Mouse (Mus musculus) heart, adult 9 months (tissue): ENCODE measurements around the gene Vmn1r89.

Experiments
- DNase-seq, 2 experiments: peaks; one replicate each; pipeline ENCODE4 v3.0.0; 2022; ENCODE audit warnings: low spot score in 2 of 2

The Vmn1r89 gene

DNA sequence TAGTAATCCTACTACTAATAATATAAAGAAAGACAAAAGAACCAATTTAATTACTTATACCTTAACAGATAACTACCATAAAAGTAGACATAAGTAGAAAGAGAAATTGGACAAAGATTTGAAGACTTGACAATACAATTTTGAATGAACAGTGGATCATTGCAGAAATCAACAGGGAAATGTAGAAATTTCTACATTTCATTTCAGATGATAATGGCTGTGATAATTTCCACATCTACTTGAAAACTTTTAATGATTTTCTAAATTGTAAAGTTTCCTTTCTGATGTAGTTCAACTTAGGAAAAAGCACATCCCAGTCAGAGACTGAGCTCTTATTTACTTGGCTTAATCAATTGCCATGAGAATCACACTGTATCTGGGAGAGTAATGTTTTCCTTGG lies at the start of gene Vmn1r89:
Gene Vmn1r89, plus strand, starts transcription at position 301 of the 400 bp plus-strand sequence.
- no peak for DNase-seq

DNA sequence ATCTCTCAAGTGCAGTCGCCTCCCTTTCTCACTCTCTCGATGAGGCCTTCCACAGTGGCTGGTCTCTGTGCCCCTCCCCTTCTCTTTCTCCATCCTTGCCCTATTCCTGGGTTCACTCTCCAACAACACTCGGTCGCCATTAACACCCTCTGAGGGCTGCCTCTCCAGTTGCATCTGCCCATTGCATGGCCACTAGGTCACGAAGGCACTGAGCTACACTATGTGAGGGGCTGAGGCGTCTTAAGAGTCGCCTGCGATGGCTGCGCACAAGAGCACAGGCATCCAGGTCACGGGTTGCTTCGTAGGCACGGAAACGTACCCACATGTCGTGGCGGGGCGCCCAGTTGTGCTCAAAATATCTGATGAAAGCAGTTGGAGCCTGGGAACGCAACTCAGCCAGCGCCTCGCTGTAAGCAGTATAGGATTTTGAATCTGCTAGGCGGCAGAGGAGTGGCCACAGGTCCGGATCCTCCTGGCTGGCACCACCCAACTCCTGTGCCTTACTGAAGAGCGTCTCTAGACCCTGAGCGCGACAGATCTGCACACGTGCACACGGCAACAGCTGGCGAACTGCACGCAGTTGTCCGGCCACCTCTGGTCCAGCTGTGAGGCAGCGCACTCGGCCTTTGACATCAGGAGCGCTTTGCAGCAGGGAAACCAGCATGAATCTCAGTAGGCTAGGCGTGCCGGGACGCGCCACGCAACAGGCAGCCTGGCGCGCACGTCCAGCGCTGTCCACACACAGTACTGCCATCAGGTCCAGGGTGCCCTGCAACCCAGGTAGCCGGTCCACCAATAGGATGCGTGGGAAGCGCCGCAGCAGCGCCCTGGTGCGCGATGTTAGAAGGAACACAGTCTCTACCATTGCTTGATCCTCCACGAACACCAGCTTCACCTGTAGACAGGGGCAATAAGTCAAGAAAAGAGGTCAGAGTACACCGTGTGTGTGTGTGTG lies 48.2 kb downstream of the Vmn1r89 start:
- DNase-seq = no peak

DNA sequence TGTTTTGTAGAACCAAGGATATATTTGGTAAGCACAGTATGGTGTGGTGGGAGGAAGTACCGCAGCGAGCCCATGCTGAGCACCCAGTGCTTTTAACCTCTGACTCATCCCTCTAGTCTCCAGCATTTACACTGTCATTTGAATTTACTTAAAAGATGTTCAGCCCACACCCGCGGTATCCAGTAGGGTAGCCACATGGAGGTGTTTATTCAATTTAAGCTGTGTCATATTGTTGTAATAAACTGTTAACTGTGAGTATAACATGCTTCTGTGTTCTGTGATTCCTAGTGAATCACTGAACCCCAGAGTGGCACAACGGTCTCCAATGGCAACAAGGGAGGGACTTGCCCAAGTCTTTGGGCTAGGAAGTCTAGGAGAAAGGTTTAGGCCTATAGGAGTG lies 51.0 kb downstream of the Vmn1r89 start:
- DNase-seq = no peak

DNA sequence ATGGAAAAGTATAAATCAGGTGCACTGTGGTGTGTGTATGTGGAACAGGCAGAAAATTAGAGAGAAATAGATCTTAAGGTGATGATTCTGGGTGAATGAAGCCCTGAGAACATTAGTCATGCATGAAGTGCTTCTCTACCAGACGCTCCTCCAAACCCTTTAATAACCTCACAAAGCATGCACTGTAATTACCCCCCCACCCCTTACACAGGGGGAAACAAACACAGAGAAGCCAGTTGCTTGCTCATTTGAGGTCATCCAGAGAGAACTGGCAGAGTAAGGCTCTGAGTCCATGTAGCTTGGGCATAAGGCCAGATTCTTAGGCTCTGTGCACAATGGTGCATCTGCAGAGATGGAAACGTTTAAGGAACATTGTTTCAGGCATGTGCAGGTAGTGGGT lies 51.6 kb downstream of the Vmn1r89 start:
- no peak for DNase-seq

DNA sequence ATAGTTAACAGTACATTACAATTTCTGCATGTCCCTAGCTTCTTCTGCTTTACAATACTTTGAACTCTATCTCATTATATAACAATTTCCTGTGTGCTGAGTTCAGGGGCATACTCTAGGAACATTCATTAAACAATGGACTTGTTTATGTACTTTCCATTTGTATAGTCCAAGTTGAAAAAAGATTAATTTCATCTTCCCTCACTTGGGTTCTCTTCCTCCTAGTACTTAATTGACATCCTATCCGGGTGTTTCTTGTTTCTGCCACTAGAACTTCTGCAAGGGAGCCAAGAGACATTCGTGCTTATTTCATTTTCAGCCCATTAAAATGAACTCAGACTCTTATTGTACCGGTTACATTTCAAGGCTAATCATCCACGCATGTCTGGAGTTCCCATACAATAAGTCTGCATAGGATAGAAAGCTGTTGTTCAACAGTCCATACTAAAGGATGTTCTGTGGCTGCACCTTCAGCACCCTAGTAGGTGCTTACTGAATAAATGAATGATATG lies 56.0 kb downstream of the Vmn1r89 start:
- DNase-seq = no peak

DNA sequence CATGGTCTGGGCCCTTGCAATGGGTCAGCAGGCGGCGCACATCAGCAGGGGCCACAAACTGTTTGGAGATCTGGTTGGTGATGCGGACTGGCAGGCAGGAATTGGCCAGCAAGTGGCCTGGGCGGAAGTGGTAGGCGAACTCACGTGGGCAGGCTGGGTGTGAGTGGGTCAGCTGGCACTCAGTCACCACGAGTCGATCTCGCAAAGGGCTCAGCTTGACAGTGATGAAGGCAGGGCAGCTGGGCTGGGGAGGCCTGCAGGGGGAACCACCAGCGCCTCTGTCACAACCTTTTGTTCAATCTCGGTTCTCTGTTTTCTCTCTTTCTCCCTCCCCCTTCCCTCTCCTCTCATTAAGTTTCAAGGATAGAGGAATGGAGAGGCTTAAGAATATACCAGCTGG lies 56.6 kb downstream of the Vmn1r89 start:
- DNase-seq = no peak
